ENCODE assay signal across 11 mouse cellular contexts in genomic region chr6:116697413-116697812, GRCm38 (mm10). TPM values are rescaled to one million over a fixed set of nuclear protein-coding genes. Genes with fewer than 3 reads are reported as not detected.
DNase-seq lines count a peak whose midpoint lies in the region; ATAC-seq and TF ChIP-seq lines count a peak whose summit lies in the region.
"Had no signal": no experiment of that assay in that cellular context is flagged by ENCODE, and none has a peak within 500 bp of the region (broad histone marks: within the 10 kb centered on the region; RNA-seq: fewer than 3 reads in every experiment).

No protein-coding gene starts in this region.

- no peak overlapping the region for H3K4me3 ChIP-seq in heart, adult 2 months
- H3K4me3 ChIP-seq in neural tube, embryonic 11.5 days (ENCODE audit: low read depth, low read length): no peak overlapping the region
- no peak overlapping the region for H3K4me3 ChIP-seq in neural tube, embryonic 15.5 days (replicated peaks)
- H3K4me3 ChIP-seq: embryonic facial prominence, embryonic 13.5 days; limb, embryonic 10.5 days had no signal

- DNase-seq in heart, adult 2 months: no peak
- DNase-seq in heart, postnatal 4 days: no peak
- peak; percentile 21 for DNase-seq in neural tube, embryonic 11.5 days (ENCODE audit: low spot score)
- DNase-seq in c-Kit-positive CD71-positive TER-119-negative erythroid progenitor cells, embryonic 14.5 days (ENCODE audit: low read depth): peak; percentile 21
- DNase-seq in adrenal gland, postnatal 10 days: no peak
- no peak for DNase-seq in kidney, postnatal 10 days
- DNase-seq in gastrocnemius, postnatal 36 days: no peak
- DNase-seq: gastrocnemius, postnatal 25 days had no signal

- no peaks in the 10 kb centered on the region for H3K4me1 ChIP-seq in heart, adult 2 months (ENCODE audit: control insufficient read depth, insufficient read depth, low read length)
- no peaks in the 10 kb centered on the region for H3K4me1 ChIP-seq in neural tube, embryonic 11.5 days (ENCODE audit: control insufficient read depth, insufficient read depth, low read length)
- no peaks in the 10 kb centered on the region for H3K4me1 ChIP-seq in neural tube, embryonic 15.5 days
- H3K4me1 ChIP-seq: embryonic facial prominence, embryonic 13.5 days; limb, embryonic 10.5 days had no signal

- intact Hi-C loops in heart, adult 2 months (cut with DNase I): loop anchor here (1.0 to 2.0 kb wide), 4 partner anchors 43 to 279 kb away; no protein-coding TSS in a partner anchor
- intact Hi-C loops in gastrocnemius, postnatal 36 days (cut with DNase I): loop anchor here (5.0 kb wide), 1 partner anchor 45 kb away; the partner anchor contains the start of gene Depp1

- 0 out of 2 replicates have a peak, but pooled peaks have one; percentile 33 for TF ChIP-seq EP300 in heart, adult 2 months (IDR thresholded peaks at IDR 0.05; ENCODE audit: insufficient read depth, low read depth, low read length)

- no peaks in the 10 kb centered on the region for H3K9me3 ChIP-seq in neural tube, embryonic 11.5 days (ENCODE audit: control insufficient read depth, low read length)
- H3K9me3 ChIP-seq in neural tube, embryonic 15.5 days (replicated peaks): no peaks in the 10 kb centered on the region
- H3K9me3 ChIP-seq: embryonic facial prominence, embryonic 13.5 days; limb, embryonic 10.5 days had no signal

- TF ChIP-seq POLR2A in heart, adult 2 months (IDR thresholded peaks at IDR 0.05; ENCODE audit: insufficient read depth, low read depth, low read length): no peak

- no peak for ATAC-seq in neural tube, embryonic 11.5 days (ENCODE audit: insufficient read depth, low FRiP score, low TSS enrichment)
- no peak for ATAC-seq in neural tube, embryonic 15.5 days (ENCODE audit: low FRiP score)

- no peak overlapping the region for H3K4me2 ChIP-seq in neural tube, embryonic 11.5 days (ENCODE audit: low read depth)
- H3K4me2 ChIP-seq in neural tube, embryonic 15.5 days: no peak overlapping the region
- H3K4me2 ChIP-seq: embryonic facial prominence, embryonic 13.5 days had no signal

- H3K27ac ChIP-seq in heart, adult 2 months: no peak overlapping the region
- H3K27ac ChIP-seq in neural tube, embryonic 11.5 days (ENCODE audit: low read depth, low read length): no peak overlapping the region
- no peak overlapping the region for H3K27ac ChIP-seq in neural tube, embryonic 15.5 days (replicated peaks)
- H3K27ac ChIP-seq: embryonic facial prominence, embryonic 13.5 days; limb, embryonic 10.5 days had no signal

- no peaks in the 10 kb centered on the region for H3K36me3 ChIP-seq in heart, adult 2 months (ENCODE audit: control insufficient read depth, insufficient read depth, low read length)
- H3K36me3 ChIP-seq in neural tube, embryonic 11.5 days (ENCODE audit: control insufficient read depth, insufficient read depth, low read length): no peaks in the 10 kb centered on the region
- no peaks in the 10 kb centered on the region for H3K36me3 ChIP-seq in neural tube, embryonic 15.5 days
- H3K36me3 ChIP-seq: embryonic facial prominence, embryonic 13.5 days; limb, embryonic 10.5 days had no signal

- 43% methylated on average over 2 of the region's 2 CpGs for WGBS in heart, adult 2 months
- 64% methylated on average over 2 of the region's 2 CpGs for WGBS in neural tube, embryonic 11.5 days
- 59% methylated on average over 2 of the region's 2 CpGs for WGBS in neural tube, embryonic 15.5 days

- TF ChIP-seq CTCF in heart, adult 2 months (IDR thresholded peaks at IDR 0.05): peak; percentile 65

- no peaks in the 10 kb centered on the region for H3K79me2 ChIP-seq in heart, adult 2 months (replicated peaks; ENCODE audit: control insufficient read depth, insufficient read depth, low read length)

- H3K9ac ChIP-seq in heart, adult 2 months (ENCODE audit: low read depth, low read length): no peak overlapping the region
- H3K9ac ChIP-seq in neural tube, embryonic 11.5 days (ENCODE audit: low read length): no peak overlapping the region
- H3K9ac ChIP-seq in neural tube, embryonic 15.5 days (replicated peaks): no peak overlapping the region
- H3K9ac ChIP-seq: embryonic facial prominence, embryonic 13.5 days had no signal

- no peaks in the 10 kb centered on the region for H3K27me3 ChIP-seq in heart, adult 2 months (ENCODE audit: control insufficient read depth, insufficient read depth, low read length)
- no peaks in the 10 kb centered on the region for H3K27me3 ChIP-seq in neural tube, embryonic 11.5 days (ENCODE audit: control insufficient read depth, insufficient read depth, low read length)
- H3K27me3 ChIP-seq in neural tube, embryonic 15.5 days (replicated peaks): no peaks in the 10 kb centered on the region
- H3K27me3 ChIP-seq: embryonic facial prominence, embryonic 13.5 days had no signal

RNA-seq across cellular contexts. Expression of gene Tmem72, which starts 19.3 kb away (rescaled TPM):
- total RNA-seq in heart, adult 2 months (2021): under 1 TPM; 0.03 to 0.05 TPM
- polyA plus RNA-seq in heart, adult 2 months (2012; rRNA removed): under 0.01 TPM in 2 replicates
- total RNA-seq in heart, postnatal 4 days (2021): under 1 TPM; 0.17 to 0.29 TPM
- polyA plus RNA-seq in neural tube, embryonic 11.5 days (2014; fragmentation: Nextera tagmentation; extraction: Ambion mirVana): 0.04 and 0.12 TPM in 2 replicates
- polyA plus RNA-seq in neural tube, embryonic 15.5 days (2015; fragmentation: Nextera tagmentation; extraction: Ambion mirVana): 1.1 and 1.5 TPM in 2 replicates
- total RNA-seq in adrenal gland, postnatal 10 days (2021): under 1 TPM; 0.09 to 0.33 TPM
- total RNA-seq in gastrocnemius, postnatal 36 days (2021): under 1 TPM; 0.02 to 0.03 TPM

RNA-seq across cellular contexts. Expression of gene Rassf4, which starts 23.7 kb away (rescaled TPM):
- 1 to 10 TPM; 5.8 TPM for total RNA-seq in heart, adult 2 months (2021)
- 6.4 and 8.9 TPM in 2 replicates for polyA plus RNA-seq in heart, adult 2 months (2012; rRNA removed)
- total RNA-seq in heart, postnatal 4 days (2021): 1 to 10 TPM; 5.4 to 6.3 TPM
- 38.0 and 38.3 TPM in 2 replicates for polyA plus RNA-seq in neural tube, embryonic 11.5 days (2014; fragmentation: Nextera tagmentation; extraction: Ambion mirVana)
- 29.0 and 32.5 TPM in 2 replicates for polyA plus RNA-seq in neural tube, embryonic 15.5 days (2015; fragmentation: Nextera tagmentation; extraction: Ambion mirVana)
- total RNA-seq in adrenal gland, postnatal 10 days (2021): 1 to 10 TPM; 6.0 to 6.3 TPM
- 1 to 10 TPM; 1.6 to 2.0 TPM for total RNA-seq in gastrocnemius, postnatal 36 days (2021)

RNA-seq across cellular contexts. Expression of gene Depp1, which starts 47.0 kb away (rescaled TPM):
- 10 to 100 TPM; 53.5 to 86.1 TPM for total RNA-seq in heart, adult 2 months (2021)
- polyA plus RNA-seq in heart, adult 2 months (2012; rRNA removed): 32.7 and 53.0 TPM in 2 replicates
- 10 to 100 TPM; 36.8 to 42.9 TPM for total RNA-seq in heart, postnatal 4 days (2021)
- polyA plus RNA-seq in neural tube, embryonic 11.5 days (2014; fragmentation: Nextera tagmentation; extraction: Ambion mirVana): 11.0 and 14.5 TPM in 2 replicates
- polyA plus RNA-seq in neural tube, embryonic 15.5 days (2015; fragmentation: Nextera tagmentation; extraction: Ambion mirVana): 16.5 and 16.9 TPM in 2 replicates
- total RNA-seq in adrenal gland, postnatal 10 days (2021): 100 to 1,000 TPM in 1 of 2 experiments, 10 to 100 TPM in 1; 27.8 to 111 TPM
- 10 to 100 TPM; 10.2 to 13.3 TPM for total RNA-seq in gastrocnemius, postnatal 36 days (2021)

Comparison
In these comparisons a context has a peak if more than half of its experiments do, and no peak if none do; other contexts are left out.
1. DNase-seq: peak in neural tube, embryonic 11.5 days (single experiment) and c-Kit-positive CD71-positive TER-119-negative erythroid progenitor cells, embryonic 14.5 days (single experiment); none in heart, adult 2 months (0 of 2), heart, postnatal 4 days (single experiment), adrenal gland, postnatal 10 days (single experiment), kidney, postnatal 10 days (single experiment) and gastrocnemius, postnatal 36 days (0 of 2).